Mouse (Mus musculus): ENCODE measurements around the gene Lrrc10. TPM values are rescaled to one million over a fixed set of nuclear protein-coding genes. Genes with fewer than 3 reads are reported as not detected.

Lrrc10 gene
- polyA plus RNA-seq, 1 experiment from 2014 or later, result not detected

DNA sequence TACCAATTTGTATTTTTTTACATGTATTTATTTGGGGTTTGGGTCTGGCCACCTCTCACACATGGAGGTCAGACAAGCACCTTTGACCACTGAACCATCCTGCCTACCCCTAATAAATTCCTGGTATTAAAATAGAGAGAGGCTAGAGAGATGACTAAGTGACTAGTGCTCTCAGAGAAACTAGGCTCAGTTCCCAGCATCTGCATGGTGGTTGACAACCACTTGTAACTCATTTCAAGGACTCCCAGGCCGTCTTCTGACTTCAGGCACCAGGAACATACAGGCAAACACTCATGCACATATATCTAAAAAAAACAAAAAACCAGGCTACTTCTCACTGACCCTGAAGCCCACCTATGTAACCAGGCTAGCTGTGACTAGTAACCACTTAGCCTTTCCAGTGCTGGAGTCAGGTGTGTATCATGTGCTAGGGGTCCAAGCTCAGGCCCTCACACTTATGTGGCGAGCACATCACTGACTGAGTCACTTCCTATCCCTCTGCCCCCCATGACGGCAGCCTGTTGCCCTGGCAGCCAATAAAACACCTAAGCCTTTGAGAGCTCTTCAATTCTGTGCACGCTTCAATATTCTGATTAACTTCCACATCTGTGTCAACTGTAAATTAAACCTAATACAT, 4.9 kb downstream of the Lrrc10 start:
- WGBS, result 84% methylated on average over 4 of the region's 4 CpGs
- H3K27me3 ChIP-seq, result no peaks in the 10 kb centered on the region
- no peak overlapping the region for H3K27ac ChIP-seq
- no peak overlapping the region for H3K9ac ChIP-seq
- no peak overlapping the region for H3K4me2 ChIP-seq
- peaks cover 16% of the 10 kb centered on the region for H3K4me1 ChIP-seq
- H3K36me3 ChIP-seq, result peaks cover 67% of the 10 kb centered on the region
- H3K4me3 ChIP-seq, result no peak overlapping the region
- ATAC-seq (ENCODE audit: insufficient number of reproducible peaks, insufficient read depth, low FRiP score, low TSS enrichment, low read depth), result no peak
- H3K9me3 ChIP-seq, result no peaks in the 10 kb centered on the region

DNA sequence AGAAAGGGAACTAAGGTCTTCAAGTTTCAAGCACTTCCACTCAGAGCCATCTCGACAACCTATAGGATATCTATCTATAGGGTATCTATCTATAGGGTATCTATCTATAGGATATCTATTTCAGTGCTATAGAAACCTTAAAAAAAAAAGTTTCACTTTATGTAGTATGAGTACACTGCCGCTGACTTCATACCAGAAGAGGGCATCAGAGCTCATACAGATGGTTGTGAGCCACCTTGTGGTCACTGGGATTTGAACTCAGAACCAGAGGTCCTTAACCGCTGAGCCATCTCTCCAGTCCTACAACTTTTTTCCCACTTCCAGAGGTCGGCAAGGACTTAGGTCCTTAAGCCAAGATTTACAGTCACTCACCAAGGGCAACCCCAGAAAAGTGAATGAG, 10.5 kb downstream of the Lrrc10 start:
- no peak for ATAC-seq (ENCODE audit: insufficient number of reproducible peaks, insufficient read depth, low FRiP score, low TSS enrichment, low read depth)
- 87% methylated on average over 4 of the region's 4 CpGs for whole genome bisulfite sequencing
- H3K9ac ChIP-seq, result no peak overlapping the region

DNA sequence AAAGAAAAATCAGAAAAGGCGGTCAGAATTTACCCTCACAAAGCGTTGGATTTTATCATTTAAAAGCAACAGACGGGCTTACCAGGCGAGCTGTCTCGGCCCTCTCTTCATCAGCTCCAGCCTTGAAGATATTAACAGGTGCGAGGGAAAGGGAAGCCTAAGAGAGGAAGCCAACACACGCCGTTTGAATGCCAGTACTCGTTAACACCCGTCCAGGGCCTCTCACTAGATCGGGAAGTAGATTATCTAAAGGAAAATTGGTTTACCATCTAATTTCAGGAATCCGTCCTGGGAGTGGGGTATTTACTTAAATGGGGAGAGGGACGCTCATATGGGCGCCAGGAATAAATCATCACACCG, 17.7 kb downstream of the Lrrc10 start:
- Histone ChIP-seq H3K36me3 (peaks cover 43% of the 10 kb centered on the region), H3K4me3 (peak overlapping the region; percentile 75), H3K9me3 (no peaks in the 10 kb centered on the region), H3K4me1 (peaks cover 21% of the 10 kb centered on the region; the same call in 1 of the 2 replicates), H3K4me2 (peak overlapping the region; percentile 87), H3K27ac (peak overlapping the region; percentile 83; the same call in 1 of the 2 replicates), H3K27me3 (no peaks in the 10 kb centered on the region), H3K9ac (peak overlapping the region; percentile 82)
- no peak for ATAC-seq (ENCODE audit: insufficient number of reproducible peaks, insufficient read depth, low FRiP score, low TSS enrichment, low read depth)
- 4% methylated on average over 15 of the region's 15 CpGs for WGBS

More for the DNA sequence above, 10.5 kb downstream of the Lrrc10 start:
- Histone ChIP-seq H3K4me2 (no peak overlapping the region), H3K27ac (no peak overlapping the region), H3K9me3 (no peaks in the 10 kb centered on the region), H3K36me3 (peaks cover 98% of the 10 kb centered on the region), H3K4me1 (peaks cover 7% of the 10 kb centered on the region; the same call in 1 of the 2 replicates), H3K4me3 (no peak overlapping the region), H3K27me3 (no peaks in the 10 kb centered on the region)

DNA sequence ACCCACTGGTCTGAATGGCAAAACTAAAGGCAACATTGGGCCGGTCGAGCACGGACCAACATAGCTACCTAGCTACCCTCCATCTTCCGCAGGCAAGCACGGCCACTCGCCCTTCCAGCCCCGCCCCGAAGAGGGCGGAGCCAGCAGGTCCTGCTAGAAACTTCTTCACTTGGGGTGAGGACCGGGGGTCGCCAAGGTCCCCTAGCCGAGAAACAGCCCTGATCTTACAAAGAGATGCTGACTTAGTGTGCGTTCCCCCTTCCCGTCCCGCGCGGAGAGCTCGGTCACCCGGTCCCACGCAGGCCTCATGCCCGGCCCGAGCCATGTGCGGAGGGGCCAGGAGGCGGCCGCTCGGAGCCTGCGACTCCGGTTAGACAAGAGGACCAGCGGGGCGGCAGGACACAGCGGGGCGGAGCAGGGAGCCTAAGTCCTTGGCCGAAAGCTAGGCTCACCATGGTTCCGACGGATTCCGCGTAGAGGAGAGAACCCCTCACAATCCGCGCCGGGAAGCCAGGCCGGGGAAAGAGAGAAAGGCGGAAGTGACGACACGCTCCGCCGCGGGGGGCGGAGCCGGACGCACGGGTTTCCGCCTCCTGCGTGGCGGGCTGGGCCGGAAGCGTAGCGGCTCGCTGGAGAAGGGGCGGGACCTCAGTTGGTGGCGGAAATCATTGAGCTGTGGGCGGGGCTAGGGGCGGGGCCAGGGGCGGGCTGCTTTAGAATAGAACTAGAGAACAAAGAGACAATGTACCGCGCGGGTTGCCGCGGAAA, 18.3 kb downstream of the Lrrc10 start, which contains the start of gene Cct2:
Cct2 (minus strand) TSS at position 561 of the 768 bp plus-strand sequence.
- peak; percentile 92 for ATAC-seq (ENCODE audit: insufficient number of reproducible peaks, insufficient read depth, low FRiP score, low TSS enrichment, low read depth)
- H3K9me3 ChIP-seq, result no peaks in the 10 kb centered on the region

DNA sequence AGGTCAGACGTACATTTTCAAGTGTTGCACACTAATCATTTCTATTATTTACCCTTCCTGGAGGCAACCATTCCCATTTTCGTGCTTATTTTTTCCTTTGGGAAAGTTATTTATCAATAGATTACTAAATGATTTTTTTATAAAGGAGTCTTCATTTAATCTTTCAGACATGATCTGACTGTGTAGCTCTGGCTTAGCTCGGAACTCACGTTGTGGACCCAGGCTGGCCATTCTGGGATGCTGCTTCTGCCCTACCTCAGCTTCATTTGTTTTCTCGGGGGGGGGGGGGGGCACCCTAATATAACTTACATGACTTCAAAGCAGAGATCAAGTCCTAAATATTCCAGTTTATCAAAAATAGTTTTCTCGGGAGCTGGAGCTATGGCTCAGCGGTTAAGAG, 18.9 kb downstream of the Lrrc10 start:
- Histone ChIP-seq H3K36me3 (peaks cover 32% of the 10 kb centered on the region), H3K9me3 (no peaks in the 10 kb centered on the region), H3K27me3 (no peaks in the 10 kb centered on the region), H3K27ac (peak overlapping the region; percentile 89), H3K4me1 (peaks cover 21% of the 10 kb centered on the region; the same call in 1 of the 2 replicates), H3K9ac (peak overlapping the region; percentile 64; the same call in 1 of the 2 replicates), H3K4me2 (peak overlapping the region; percentile 56), H3K4me3 (peak overlapping the region; percentile 75)
- ATAC-seq (ENCODE audit: insufficient number of reproducible peaks, insufficient read depth, low FRiP score, low TSS enrichment, low read depth), result no peak
- WGBS, result 8% methylated on average over 7 of the region's 7 CpGs

More for the DNA sequence above, 18.3 kb downstream of the Lrrc10 start, which contains the start of gene Cct2:
- WGBS, result under 1% methylated on average over 67 of the region's 68 CpGs
- Histone ChIP-seq H3K36me3 (peaks cover 37% of the 10 kb centered on the region), H3K4me1 (peaks cover 21% of the 10 kb centered on the region; the same call in 1 of the 2 replicates), H3K27ac (peak within 1 kb of the TSS; percentile 89), H3K9ac (peak within 1 kb of the TSS; percentile 82), H3K27me3 (no peaks in the 10 kb centered on the region), H3K4me2 (peak within 1 kb of the TSS; percentile 87), H3K4me3 (peak within 1 kb of the TSS; percentile 75)

DNA sequence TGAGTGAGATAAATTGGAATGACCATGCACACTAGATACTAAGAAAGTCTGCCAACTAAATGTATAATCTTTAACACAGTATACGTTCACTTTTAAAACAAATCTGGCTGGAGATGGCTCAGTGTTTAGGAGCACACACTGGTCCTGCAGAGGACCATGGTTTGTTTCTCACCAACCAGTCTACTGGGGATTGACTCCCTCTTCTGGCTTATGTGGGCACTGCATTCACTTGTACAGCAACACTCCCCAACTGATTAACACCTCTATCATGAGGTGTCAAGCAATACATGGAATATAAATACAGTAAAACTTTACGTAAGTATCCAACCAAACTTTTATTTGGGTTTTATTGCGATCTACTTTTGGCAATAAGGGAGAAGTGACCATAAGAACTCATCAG, 24.0 kb downstream of the Lrrc10 start:
- H3K9me3 ChIP-seq, result no peaks in the 10 kb centered on the region
- H3K4me2 ChIP-seq, result no peak overlapping the region
- WGBS, result 94% methylated on average over 3 of the region's 3 CpGs

DNA sequence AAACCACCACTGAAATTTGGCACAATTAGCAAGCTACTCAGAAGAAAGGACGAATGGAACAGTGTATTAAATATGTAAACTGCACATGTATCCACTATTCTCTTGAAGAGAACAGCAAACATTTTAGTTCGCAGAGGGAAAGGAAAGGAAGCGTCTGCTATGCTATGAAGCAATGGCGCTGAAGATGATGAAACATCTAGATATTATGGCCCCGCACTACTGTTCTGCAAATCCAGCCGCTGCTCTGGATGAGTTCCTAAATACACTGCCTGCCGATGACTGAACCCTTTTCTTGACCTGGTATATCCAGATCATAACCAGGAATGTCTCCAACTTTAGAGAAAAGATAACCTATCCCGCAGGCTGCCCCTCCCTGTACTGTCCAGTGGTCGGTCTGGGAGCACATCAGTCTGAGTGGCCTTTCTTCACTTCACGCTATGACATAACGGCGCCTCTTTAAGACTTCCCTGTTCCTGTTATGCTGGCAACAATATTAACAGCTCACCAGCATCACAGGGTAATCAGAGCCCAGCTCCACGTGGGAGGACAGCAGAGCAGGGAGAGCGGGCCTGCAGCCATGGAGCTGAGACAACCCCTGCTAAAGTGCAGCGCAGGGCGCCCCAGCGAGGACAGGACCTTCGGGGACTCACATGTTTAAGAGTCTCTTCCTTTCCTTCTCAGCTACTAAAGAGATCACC, 27.2 kb downstream of the Lrrc10 start:
- H3K27ac ChIP-seq, result no peak overlapping the region
- no peak overlapping the region for H3K4me2 ChIP-seq
- H3K4me1 ChIP-seq, result no peaks in the 10 kb centered on the region
- WGBS, result 90% methylated on average over 18 of the region's 18 CpGs
- H3K27me3 ChIP-seq, result no peaks in the 10 kb centered on the region
- peaks cover 66% of the 10 kb centered on the region for H3K36me3 ChIP-seq
- no peaks in the 10 kb centered on the region for H3K9me3 ChIP-seq
- no peak for ATAC-seq (ENCODE audit: insufficient number of reproducible peaks, insufficient read depth, low FRiP score, low TSS enrichment, low read depth)
- H3K4me3 ChIP-seq, result no peak overlapping the region
- H3K9ac ChIP-seq, result no peak overlapping the region

More for the DNA sequence above, 24.0 kb downstream of the Lrrc10 start:
- ATAC-seq (ENCODE audit: insufficient number of reproducible peaks, insufficient read depth, low FRiP score, low TSS enrichment, low read depth), result no peak
- Histone ChIP-seq H3K36me3 (peaks cover 40% of the 10 kb centered on the region), H3K27ac (no peak overlapping the region), H3K4me1 (peaks cover 10% of the 10 kb centered on the region; the same call in 1 of the 2 replicates), H3K27me3 (no peaks in the 10 kb centered on the region), H3K4me3 (no peak overlapping the region), H3K9ac (no peak overlapping the region)

DNA sequence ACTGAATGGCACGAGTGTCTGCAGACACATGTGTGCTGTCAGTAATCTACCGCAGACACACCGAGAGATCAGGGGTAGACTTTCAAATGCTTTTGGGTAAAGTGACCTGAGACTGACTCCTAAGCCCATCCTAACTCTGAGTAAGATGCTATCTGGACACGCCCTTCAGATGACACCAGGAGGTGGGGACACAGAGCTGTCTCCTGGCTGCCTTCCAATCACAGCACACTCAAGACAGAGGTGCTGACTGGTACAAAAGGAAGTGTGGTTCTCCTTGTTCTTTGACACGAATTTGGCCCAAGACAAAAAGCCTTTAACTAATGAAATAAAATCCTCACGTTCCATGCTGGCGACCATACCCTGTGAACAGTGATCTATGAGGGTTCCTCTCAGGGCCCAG, 28.0 kb downstream of the Lrrc10 start:
- WGBS, result 84% methylated on average over 7 of the region's 7 CpGs
- no peak for ATAC-seq (ENCODE audit: insufficient number of reproducible peaks, insufficient read depth, low FRiP score, low TSS enrichment, low read depth)
- Histone ChIP-seq H3K9ac (no peak overlapping the region), H3K4me3 (no peak overlapping the region), H3K27me3 (no peaks in the 10 kb centered on the region), H3K36me3 (peaks cover 73% of the 10 kb centered on the region), H3K4me2 (no peak overlapping the region), H3K27ac (no peak overlapping the region), H3K4me1 (no peaks in the 10 kb centered on the region), H3K9me3 (no peaks in the 10 kb centered on the region)

DNA sequence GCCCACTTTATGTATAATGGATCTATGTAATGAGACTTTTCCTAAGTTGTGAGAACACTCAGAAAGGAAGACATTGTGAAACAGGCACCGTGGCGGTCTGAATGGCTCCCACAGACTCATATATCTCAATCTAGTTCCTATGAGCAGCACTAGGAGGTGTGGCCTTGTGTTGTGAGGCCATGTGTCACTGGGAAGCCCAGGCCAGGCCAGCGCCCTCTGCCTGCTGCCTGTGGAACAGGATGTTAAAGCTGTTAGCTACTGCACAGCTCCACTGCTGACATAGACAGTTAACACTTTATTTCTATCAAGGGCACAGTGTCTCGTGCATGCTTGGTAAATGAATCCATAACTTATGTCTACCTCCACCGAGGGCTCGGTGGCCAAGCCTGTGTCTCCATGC, 33.1 kb downstream of the Lrrc10 start:
- no peak for ATAC-seq (ENCODE audit: insufficient number of reproducible peaks, insufficient read depth, low FRiP score, low TSS enrichment, low read depth)
- H3K36me3 ChIP-seq, result peaks cover 74% of the 10 kb centered on the region
- 79% methylated on average over 6 of the region's 6 CpGs for WGBS

DNA sequence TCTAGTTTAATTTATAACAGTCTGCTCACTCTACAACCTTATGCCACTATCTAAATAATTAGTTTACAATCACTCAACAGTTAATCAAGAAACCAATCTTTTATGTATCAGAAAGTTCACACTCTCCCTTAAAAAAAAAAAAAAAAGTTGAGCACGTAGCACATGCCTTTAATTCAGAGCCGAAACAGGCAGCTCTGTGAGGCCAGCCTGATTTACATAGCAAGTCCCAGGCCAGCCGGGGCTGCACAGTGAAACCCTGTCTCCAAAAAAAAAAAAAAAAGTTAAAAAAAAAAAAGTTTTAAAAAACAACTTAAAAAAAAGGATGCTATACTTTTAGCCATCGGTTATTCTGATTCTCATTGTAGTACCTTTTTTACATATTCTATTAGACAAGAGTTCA, 36.2 kb downstream of the Lrrc10 start:
- 69% methylated on average over 4 of the region's 4 CpGs for WGBS
- Histone ChIP-seq H3K36me3 (peaks cover 71% of the 10 kb centered on the region), H3K9me3 (no peaks in the 10 kb centered on the region), H3K27ac (no peak overlapping the region), H3K4me3 (no peak overlapping the region), H3K9ac (no peak overlapping the region), H3K27me3 (no peaks in the 10 kb centered on the region), H3K4me1 (no peaks in the 10 kb centered on the region), H3K4me2 (no peak overlapping the region)
- ATAC-seq (ENCODE audit: insufficient number of reproducible peaks, insufficient read depth, low FRiP score, low TSS enrichment, low read depth), result no peak

More for the DNA sequence above, 33.1 kb downstream of the Lrrc10 start:
- H3K27me3 ChIP-seq, result no peaks in the 10 kb centered on the region
- no peak overlapping the region for H3K4me2 ChIP-seq
- H3K27ac ChIP-seq, result no peak overlapping the region
- H3K4me1 ChIP-seq, result no peaks in the 10 kb centered on the region
- H3K4me3 ChIP-seq, result no peak overlapping the region
- no peaks in the 10 kb centered on the region for H3K9me3 ChIP-seq
- H3K9ac ChIP-seq, result no peak overlapping the region

DNA sequence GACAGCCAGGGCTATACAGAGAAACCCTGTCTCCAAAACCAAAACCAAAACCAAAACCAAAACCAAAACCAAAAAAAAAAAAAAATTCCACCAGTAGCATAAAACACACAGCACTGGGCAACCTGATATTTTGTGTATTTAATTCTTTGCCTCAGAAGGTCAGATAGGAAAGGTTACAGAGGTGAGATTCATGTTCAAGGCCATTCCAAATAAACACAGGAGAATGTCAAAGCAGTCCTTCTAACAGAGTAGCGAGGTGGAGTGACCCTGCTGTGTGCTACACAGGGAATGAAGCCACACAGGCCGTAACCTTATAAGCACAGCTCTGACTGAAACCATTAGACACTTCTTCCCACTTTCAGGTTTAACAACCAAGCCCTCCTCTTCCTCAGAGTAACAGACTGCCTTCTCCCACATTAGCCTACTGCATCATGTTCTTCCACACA, 36.8 kb downstream of the Lrrc10 start:
- no peak overlapping the region for H3K9ac ChIP-seq
- H3K36me3 ChIP-seq, result peaks cover 65% of the 10 kb centered on the region
- H3K4me1 ChIP-seq, result no peaks in the 10 kb centered on the region
- no peak overlapping the region for H3K4me3 ChIP-seq
- no peak overlapping the region for H3K27ac ChIP-seq
- H3K9me3 ChIP-seq, result no peaks in the 10 kb centered on the region
- WGBS, result 85% methylated on average over 2 of the region's 2 CpGs
- no peak for ATAC-seq (ENCODE audit: insufficient number of reproducible peaks, insufficient read depth, low FRiP score, low TSS enrichment, low read depth)
- H3K4me2 ChIP-seq, result no peak overlapping the region
- no peaks in the 10 kb centered on the region for H3K27me3 ChIP-seq
